Mouse (Mus musculus): ENCODE measurements around the gene Arl6ip4.

Arl6ip4 gene

DNA sequence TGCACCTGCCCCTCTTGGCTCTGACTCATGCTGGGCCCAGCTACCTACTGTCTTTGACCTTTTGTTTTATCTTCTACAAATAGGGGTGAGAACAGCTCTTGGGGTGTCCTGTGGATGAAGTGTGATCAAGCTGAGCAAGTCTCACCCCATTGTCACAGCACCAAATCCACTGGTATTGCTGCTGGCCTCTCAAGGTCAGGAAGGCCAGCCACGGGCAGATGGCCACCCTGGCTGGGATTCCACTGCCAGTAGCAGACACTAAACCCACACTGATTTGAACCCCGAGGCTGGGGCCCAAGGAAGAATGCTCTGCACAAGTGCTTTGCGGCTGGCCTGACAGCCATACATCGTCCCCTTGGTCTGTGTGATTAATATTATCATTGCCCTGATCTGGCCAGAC lies 42.4 kb downstream of the Arl6ip4 start:
- DNase-seq = no peak

GRCm38 (mm10) chr5:124159453-124159852 lies 43.6 kb downstream of the Arl6ip4 start:
- DNase-seq = no peak

DNA sequence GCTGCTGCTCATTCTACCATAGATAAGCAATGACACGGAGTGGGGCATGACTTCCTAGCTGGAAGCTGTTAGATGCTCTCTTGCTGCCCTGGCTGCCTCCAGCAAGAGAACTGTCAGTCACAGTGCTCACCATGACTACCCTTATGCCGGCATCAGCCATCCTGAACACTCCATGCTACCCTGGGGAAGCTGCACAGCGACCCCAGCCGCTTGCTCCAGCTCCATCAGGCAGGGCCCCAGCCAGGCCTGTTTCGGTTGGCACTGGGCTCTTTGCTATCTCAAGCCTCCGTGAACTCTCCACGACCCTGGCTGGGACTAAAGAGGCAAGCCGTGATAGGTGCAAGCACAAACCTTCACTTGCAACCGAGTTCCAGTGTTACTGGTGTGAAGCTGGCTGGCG lies 45.9 kb downstream of the Arl6ip4 start:
- DNase-seq = no peak

- peak; percentile 89 for DNase-seq
These were observed 46.7 kb downstream of the Arl6ip4 start for GRCm38 (mm10) chr5:124162577-124162976.

GRCm38 (mm10) chr5:124163445-124163844 lies 47.6 kb downstream of the Arl6ip4 start:
- no peak for DNase-seq

DNA sequence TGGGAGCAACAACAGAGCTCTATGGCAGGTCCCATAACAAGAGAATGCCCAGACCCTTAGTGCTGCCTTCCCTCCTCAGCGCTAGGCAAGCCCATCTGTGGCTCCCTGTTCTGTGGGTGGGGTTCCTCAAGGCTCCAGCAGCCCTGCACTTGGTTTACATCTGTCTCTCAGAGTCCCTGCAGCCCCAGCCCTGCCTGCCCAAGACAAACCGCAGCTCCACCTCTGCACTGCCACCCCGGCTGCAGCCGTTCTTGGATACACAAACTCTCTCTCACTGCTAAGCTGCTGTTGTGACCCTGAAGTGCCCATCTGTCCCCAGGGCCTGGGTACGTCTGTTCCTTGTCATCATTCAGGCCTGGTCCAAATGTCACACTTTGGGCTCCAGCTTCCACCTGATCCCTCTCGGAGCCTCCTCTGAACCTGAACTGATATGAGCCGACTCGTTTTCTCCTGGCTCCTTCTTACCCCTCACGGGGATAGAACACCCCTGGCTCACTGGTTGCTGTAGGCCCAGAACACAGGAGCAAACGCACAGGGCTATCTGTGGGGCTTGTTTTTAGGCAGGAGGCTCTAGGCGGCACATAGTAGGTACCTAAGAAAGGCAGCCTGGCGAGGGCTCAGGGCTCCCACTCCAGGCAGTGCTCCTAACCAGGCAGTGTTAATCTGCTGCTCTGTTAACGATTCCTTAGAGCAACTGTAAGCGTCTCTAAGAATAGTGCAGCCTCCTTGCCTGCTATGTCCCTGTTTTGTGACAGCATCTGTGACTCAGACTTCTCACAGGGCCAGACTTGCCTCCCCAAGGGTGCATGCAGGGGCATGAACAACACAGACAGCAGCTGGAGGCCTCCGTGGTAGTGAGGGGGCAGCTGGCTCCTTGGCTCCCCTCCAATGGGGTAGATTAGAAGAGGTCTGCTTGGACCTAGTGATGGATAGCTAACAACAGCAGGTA lies 50.0 kb downstream of the Arl6ip4 start:
- DNase-seq = peak; percentile 84

DNA sequence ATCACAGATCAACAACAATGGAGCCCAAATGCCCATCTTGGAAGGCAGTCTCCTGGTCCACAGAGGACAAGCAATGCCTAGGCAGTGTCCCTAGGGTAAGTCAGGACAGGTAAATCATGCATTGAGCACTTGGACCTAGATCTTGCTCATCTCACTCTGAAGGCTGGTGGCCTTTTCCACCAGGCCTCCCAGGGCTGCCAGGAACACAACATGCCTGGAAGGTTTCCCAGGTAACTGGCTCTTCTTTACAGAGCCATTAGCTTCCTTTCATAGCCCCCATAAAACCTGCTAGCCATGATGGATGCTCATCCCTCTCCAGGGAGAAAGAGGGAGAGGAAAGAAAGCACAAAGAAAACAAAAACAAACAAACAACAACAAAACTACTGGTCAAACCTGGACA lies 50.9 kb downstream of the Arl6ip4 start:
- no peak for DNase-seq

DNA sequence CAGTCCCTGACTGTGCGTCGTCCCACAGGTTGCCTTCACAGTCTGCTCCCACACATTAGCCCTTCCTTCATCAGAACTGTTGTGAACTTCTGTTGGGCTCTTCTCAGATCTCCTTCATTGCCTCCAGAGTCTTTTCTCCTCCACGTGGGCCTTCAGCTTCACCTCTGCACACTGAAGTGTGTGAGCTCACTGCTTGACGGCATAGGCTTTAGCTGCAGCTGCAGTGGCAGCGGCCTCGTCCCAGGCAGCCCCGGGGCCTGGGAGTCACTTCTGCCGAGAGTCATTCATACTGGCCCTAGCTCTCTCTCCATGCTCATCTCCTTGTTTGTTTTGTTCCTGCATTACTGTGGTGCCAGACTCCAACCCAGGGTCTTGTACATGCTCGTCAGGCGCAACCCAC lies 51.7 kb downstream of the Arl6ip4 start:
- peak; percentile 53 for DNase-seq

All from thymus, postnatal 14 days (tissue).